Mouse (Mus musculus) kidney, adult 2 months (tissue): ENCODE measurements around the gene Pknox2. TPM values are rescaled to one million over a fixed set of nuclear protein-coding genes. Genes with fewer than 3 reads are reported as not detected.

ENCODE experiments used
- DNase-seq: peaks from one replicate; pipeline ENCODE4 v3.0.0; 2021
- H3K27ac ChIP-seq: fragments of 200-500 bp; 2 replicates; pipeline ENCODE4 v1.5.1; 2012; ENCODE audit warnings: low read depth, low read length, control low read depth, inconsistent platforms; ENCODE audit not compliant: insufficient read depth
- H3K27me3 ChIP-seq: fragments of 200-500 bp; replicated peaks from 2 replicates; pipeline ENCODE4 v1.6.1; 2012; ENCODE audit warnings: mild to moderate bottlenecking, moderate library complexity, low read length, inconsistent platforms; ENCODE audit not compliant: control insufficient read depth, insufficient read depth
- H3K36me3 ChIP-seq: fragments of 200-500 bp; 2 replicates; pipeline ENCODE4 v1.6.1; 2012; ENCODE audit warnings: mild to moderate bottlenecking, moderate library complexity, low read length, inconsistent platforms; ENCODE audit not compliant: control insufficient read depth, insufficient read depth
- H3K4me1 ChIP-seq: fragments of 200-500 bp; 2 replicates; pipeline ENCODE4 v1.6.1; 2011; ENCODE audit warnings: low read length; ENCODE audit not compliant: control insufficient read depth, insufficient read depth
- H3K4me3 ChIP-seq: fragments of 200-500 bp; 2 replicates; pipeline ENCODE4 v1.5.1; 2011; ENCODE audit warnings: mild to moderate bottlenecking, low read depth, low read length, control low read depth; ENCODE audit not compliant: insufficient read depth
- CTCF ChIP-seq: fragments of 200-500 bp; conservative IDR thresholded peaks from 2 replicates; pipeline ENCODE4 v1.5.1; 2011; ENCODE audit warnings: low read depth, mild to moderate bottlenecking, control low read depth, low read length, moderate library complexity, mixed read lengths; ENCODE audit not compliant: insufficient read depth, insufficient read length
- POLR2A ChIP-seq: fragments of 200-500 bp; IDR thresholded peaks from one replicate; pipeline ENCODE4 v1.6.1; 2011; ENCODE audit warnings: low read depth, low read length, control low read depth
- WGBS: fragments of 180-500 bp; shearing (Covaris S2); methylation state at CpG from one replicate; pipeline ENCODE4 v1.1.7; 2018; 5-methylcytosine and 5-hydroxymethylcytosine counted together
- polyA plus RNA-seq: library from polyadenylated mRNA; depleted of rRNA; stranded (reverse); fragments of >200 nt; gene quantifications from 2 replicates; pipeline ENCODE4 v1.2.3, GENCODE M21; 2012

Pknox2 gene
- polyA plus RNA-seq, 1 experiment = 7.1 TPM

- Histone ChIP-seq H3K27ac (no peak overlapping the region), H3K36me3 (no peaks in the 10 kb centered on the region), H3K27me3 (no peaks in the 10 kb centered on the region), H3K4me3 (no peak overlapping the region), H3K4me1 (no peaks in the 10 kb centered on the region)
- TF ChIP-seq CTCF (no peak), POLR2A (no peak)
- WGBS = 55% methylated on average over 9 of the region's 9 CpGs
- DNase-seq = no peak
Observed at GRCm38 (mm10) chr9:37030347-37031213, 116.6 kb downstream of the Pknox2 start.

GRCm38 (mm10) chr9:37029811-37030346 is 117.3 kb downstream of the Pknox2 start:
- H3K4me1 ChIP-seq = no peaks in the 10 kb centered on the region
- no peak for DNase-seq
- no peaks in the 10 kb centered on the region for H3K27me3 ChIP-seq
- H3K36me3 ChIP-seq = no peaks in the 10 kb centered on the region
- H3K4me3 ChIP-seq = no peak overlapping the region
- 79% methylated on average over 3 of the region's 3 CpGs for WGBS
- H3K27ac ChIP-seq = no peak overlapping the region
- TF ChIP-seq CTCF = no peak
- no peak for TF ChIP-seq POLR2A

GRCm38 (mm10) chr9:37027825-37028575 is 119.2 kb downstream of the Pknox2 start:
- H3K27ac ChIP-seq = no peak overlapping the region
- H3K27me3 ChIP-seq = no peaks in the 10 kb centered on the region
- no peaks in the 10 kb centered on the region for H3K36me3 ChIP-seq
- no peak for DNase-seq
- no peaks in the 10 kb centered on the region for H3K4me1 ChIP-seq
- no peak for TF ChIP-seq POLR2A
- no peak for TF ChIP-seq CTCF
- H3K4me3 ChIP-seq = no peak overlapping the region
- 56% methylated on average over 7 of the region's 7 CpGs for WGBS

DNA sequence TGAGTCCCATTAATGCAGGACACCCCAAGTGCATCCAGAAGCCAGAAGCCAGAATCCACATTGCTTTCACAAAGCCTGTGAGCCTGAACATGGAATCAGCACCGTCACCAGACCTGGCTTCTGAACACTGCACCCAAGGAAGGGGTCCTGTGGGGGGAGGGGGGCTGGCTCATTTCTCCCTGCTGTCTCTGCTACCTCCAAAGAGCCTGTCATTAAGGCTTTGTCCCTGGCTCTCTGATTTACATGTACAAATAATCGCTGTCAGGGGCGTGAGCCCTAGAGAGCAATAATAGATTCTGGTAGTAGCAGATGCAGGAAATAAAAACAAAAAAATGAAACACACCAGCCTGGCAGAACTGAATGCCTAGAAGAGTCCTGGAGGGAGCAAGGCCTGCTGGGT is 121.3 kb downstream of the Pknox2 start:
- no peak for DNase-seq
- no peak for TF ChIP-seq POLR2A
- no peak for TF ChIP-seq CTCF
- H3K27me3 ChIP-seq = no peaks in the 10 kb centered on the region
- no peak overlapping the region for H3K4me3 ChIP-seq
- no peak overlapping the region for H3K27ac ChIP-seq
- WGBS = 59% methylated on average over 3 of the region's 3 CpGs
- no peaks in the 10 kb centered on the region for H3K36me3 ChIP-seq
- H3K4me1 ChIP-seq = no peaks in the 10 kb centered on the region

DNA sequence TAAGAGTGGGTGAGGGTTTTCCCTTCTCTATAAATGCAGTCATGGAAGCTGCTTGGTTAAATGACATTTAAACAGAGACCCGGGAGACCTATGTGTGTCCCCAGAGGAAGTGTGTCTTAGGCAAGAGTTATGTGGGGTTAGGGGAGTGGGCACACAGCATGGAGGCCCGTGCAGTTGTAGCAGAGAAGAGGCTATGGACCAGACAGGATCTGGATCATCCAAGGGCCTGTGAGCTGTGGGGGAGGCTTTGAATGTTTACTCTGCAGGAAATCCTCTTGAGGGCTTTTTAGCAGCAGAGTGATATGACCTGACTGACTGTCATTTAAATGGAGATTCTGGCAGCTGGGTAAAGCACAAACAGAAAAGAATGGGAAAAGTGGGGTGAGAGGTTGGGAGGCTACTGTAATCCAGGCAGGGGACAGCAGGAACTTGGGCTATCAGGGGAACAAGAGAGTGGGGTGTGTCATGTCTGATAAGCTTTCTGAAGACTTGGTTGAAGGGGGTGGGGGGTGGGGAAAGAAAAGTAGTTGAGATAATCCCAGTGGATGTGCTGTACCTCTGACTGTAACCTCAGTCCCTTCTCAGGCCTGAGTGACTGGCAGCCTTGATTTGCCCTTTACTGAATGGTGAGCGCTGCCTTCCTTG is 125.5 kb downstream of the Pknox2 start:
- Histone ChIP-seq H3K27me3 (no peaks in the 10 kb centered on the region), H3K4me1 (no peaks in the 10 kb centered on the region), H3K36me3 (no peaks in the 10 kb centered on the region), H3K4me3 (no peak overlapping the region), H3K27ac (no peak overlapping the region)
- 40% methylated on average over 3 of the region's 3 CpGs for WGBS
- TF ChIP-seq POLR2A = no peak
- TF ChIP-seq CTCF = no peak
- DNase-seq = no peak

DNA sequence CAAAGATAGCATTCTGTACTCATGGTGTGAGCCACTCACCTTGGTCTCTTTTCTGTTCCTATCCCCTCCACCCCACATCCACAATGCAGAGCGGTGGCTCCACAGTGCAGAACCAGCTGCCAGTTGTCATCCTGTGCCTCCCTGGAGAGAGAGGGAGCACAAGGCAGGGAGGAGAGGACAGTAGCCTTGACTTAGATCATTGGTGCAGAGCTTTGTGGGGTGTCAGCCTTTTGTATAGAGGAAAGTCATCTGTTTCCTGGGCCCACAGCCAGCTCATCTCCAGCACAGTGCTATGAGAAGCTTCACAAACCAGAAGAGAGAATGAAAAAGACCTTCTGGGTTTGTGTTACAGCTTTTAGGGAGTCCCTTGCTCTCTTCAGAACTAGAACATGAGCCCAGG is 129.1 kb downstream of the Pknox2 start:
- 61% methylated on average over 1 of the region's 1 CpGs for WGBS
- H3K4me3 ChIP-seq = no peak overlapping the region
- no peaks in the 10 kb centered on the region for H3K4me1 ChIP-seq
- H3K36me3 ChIP-seq = no peaks in the 10 kb centered on the region
- TF ChIP-seq POLR2A (no peak), CTCF (no peak)
- H3K27me3 ChIP-seq = no peaks in the 10 kb centered on the region
- H3K27ac ChIP-seq = no peak overlapping the region
- DNase-seq = peak; percentile 23

DNA sequence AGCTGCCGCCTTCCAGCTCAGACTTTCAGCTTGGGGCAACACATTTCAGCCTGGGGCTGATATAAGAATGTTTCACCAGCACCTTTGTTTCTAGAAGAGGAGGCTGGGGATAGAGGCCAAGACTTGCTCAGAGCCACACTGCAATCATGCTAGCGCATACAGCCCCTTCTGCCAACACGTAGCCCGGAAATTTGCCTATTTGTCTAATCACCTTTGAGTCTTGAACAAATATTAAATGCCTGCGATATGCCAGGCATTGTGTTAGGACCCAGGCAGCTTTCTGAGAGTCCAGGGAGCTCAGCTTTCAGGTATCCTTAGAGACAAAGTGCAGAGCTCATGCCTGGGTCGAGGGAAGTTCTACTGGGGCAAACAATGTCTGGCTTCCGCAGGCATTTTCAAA is 130.0 kb downstream of the Pknox2 start:
- H3K4me1 ChIP-seq = no peaks in the 10 kb centered on the region

More for the DNA sequence above, 130.0 kb downstream of the Pknox2 start:
- no peak overlapping the region for H3K4me3 ChIP-seq
- TF ChIP-seq CTCF = no peak
- TF ChIP-seq POLR2A = no peak
- no peaks in the 10 kb centered on the region for H3K36me3 ChIP-seq
- H3K27ac ChIP-seq = no peak overlapping the region
- WGBS = 83% methylated on average over 7 of the region's 7 CpGs
- no peak for DNase-seq
- no peaks in the 10 kb centered on the region for H3K27me3 ChIP-seq
